Mouse (Mus musculus): ENCODE measurements around the gene Dhx16.

The Dhx16 gene

GRCm38 (mm10) chr17:35879245-35880057 lies at the start of gene Dhx16:
Dhx16 (plus strand) TSS chr17:35879819.
- peak; percentile 95 for DNase-seq

- no peak for DNase-seq
Measured at GRCm38 (mm10) chr17:35832400-35833238, 47.0 kb upstream of the Dhx16 start.

DNA sequence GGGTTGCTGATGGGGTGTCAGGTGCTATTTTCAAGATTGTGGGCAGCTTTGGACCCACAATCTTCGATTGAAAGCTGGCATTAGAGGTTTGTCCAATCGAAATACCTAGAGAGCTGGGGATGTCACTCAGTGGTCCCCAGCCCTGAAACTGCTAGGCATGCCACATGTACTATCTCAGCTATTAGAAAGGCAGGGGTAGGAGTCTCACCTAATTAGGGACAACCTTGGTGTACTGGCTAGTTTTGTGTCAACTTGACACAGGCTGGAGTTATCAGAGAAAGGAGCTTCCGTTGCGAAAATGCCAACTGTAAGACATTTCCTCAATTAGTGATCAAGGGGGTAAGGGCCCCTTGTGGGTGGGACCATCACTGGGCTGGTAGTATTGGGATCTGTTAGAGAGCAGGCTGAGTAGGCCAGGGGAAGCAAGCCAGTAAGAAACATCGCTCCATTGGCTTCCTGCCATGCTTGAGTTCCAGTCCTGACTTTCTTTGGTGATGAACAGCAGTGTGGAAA lies 46.3 kb upstream of the Dhx16 start:
- DNase-seq: no peak

DNA sequence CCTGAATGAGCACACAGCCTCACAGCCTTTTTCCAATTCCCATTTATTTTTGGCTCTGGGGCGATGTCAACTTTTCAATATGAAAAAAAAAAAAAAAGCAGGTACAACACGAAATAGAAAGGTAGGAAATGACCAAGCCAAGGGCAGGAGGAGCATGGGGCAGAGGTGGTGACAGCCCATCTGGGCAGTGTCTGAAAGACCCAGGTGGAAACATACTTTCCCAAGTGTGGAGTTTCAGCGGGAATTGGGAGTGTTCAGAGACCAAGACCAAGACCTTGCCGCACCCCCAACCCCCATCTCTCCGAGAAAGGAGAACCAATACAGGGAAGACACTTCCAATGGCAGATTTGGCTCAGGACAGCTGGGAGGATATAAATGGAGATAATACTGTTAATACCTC lies 45.7 kb upstream of the Dhx16 start:
- no peak for DNase-seq

GRCm38 (mm10) chr17:35834696-35835422 lies 44.8 kb upstream of the Dhx16 start:
- no peak for DNase-seq

DNA sequence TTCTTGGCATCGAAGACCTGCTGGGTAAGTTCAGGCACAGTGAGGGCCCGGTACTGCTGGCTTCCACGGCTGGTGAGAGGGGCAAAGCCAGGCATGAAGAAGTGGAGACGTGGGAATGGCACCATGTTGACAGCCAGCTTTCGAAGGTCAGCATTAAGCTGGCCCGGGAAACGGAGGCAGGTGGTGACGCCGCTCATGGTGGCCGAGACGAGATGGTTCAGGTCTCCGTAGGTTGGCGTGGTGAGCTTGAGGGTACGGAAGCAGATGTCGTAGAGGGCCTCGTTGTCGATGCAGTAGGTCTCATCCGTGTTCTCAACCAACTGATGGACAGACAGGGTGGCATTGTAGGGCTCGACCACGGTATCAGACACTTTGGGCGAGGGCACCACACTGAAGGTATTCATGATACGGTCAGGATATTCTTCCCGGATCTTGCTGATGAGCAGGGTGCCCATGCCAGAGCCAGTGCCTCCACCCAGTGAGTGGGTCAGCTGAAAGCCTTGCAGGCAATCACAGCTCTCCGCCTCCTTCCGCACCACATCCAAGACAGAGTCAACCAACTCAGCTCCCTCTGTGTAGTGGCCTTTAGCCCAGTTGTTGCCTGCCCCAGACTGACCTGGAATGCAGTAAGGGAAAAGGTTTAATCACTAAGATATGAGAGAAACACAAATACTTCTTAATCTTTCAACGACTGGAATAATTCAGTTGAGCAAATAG lies 44.0 kb upstream of the Dhx16 start:
- no peak for DNase-seq

- DNase-seq: peak; percentile 81
Measured at GRCm38 (mm10) chr17:35836178-35836965, 43.2 kb upstream of the Dhx16 start.

GRCm38 (mm10) chr17:35836991-35837422 lies 42.6 kb upstream of the Dhx16 start:
- peak; percentile 96 for DNase-seq

GRCm38 (mm10) chr17:35837487-35837886 lies 42.1 kb upstream of the Dhx16 start:
- DNase-seq: peak; percentile 66

GRCm38 (mm10) chr17:35838122-35838544 lies 41.5 kb upstream of the Dhx16 start, which contains the start of gene Tubb5:
Tubb5 (minus strand) TSS chr17:35838306.
- peak; percentile 97 for DNase-seq

- DNase-seq: peak; percentile 50
Measured at GRCm38 (mm10) chr17:35838570-35838969, 41.0 kb upstream of the Dhx16 start.

GRCm38 (mm10) chr17:35839002-35839401 lies 40.6 kb upstream of the Dhx16 start:
- DNase-seq: peak; percentile 46

DNA sequence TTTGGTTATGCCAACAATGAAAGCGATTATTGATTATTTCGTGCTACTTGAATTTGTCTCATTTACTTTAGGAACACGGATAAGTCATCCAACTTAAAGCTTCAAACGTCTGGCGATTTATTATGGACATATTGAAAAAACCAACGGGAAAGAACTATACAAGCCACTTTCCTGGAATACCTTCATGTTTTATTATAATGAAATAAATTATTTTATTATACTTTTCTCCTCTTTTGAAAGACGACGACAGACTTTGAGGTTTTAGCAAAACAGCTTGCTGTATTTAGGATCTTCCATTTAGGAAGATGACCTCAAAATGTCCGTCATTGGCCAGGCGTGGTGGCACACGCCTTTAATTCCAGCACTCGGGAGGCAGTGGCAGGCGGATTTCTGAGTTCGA lies 39.1 kb upstream of the Dhx16 start:
- DNase-seq: no peak

DNA sequence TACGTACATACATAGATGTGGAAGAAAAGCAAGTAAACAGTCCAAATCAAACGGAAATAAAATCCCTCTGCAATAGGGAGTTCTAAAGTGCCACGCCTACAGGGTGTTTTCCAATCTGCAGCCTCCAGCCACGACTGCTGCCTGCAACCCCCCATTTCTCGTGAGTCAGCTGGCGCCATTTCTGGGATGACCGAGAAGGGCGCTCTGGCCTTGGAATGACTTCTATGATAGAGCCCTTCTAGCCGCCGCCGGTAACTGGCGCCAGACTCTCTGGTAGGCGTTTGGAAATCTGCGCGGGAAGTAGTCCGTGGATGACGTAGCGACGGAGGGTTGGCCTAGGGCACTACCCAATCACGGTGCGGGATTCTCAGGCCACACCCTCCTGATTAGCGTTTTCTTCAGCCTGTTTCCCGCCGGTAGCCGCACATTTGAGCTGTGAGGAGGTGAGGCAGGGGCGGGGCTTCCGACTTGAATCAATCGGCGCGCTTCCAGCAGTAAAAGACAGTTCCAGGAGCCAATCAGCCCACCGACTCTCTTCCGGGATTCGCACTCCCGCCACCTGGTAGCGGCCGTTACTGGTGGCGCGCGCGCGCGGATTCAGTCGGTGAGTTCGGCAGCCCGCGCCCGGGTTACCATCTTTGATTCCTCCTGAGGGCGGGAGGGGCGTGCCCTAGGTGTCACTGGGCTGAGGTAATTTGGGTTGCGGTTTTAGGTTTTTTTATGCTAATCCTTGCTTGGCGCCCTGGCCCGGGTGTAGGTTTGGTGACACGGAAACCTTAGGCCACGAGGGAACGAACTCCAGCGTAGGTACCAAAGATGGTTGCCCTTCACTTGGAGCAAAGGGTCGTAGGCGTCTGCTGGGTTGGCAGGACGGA lies 38.3 kb upstream of the Dhx16 start, which contains the start of gene Mdc1:
Gene Mdc1 (plus strand): TSS at position 440 of the 875 bp plus-strand sequence.
- peak; percentile 99 for DNase-seq

- peak; percentile 73 for DNase-seq
Measured at GRCm38 (mm10) chr17:35842006-35842405, 37.6 kb upstream of the Dhx16 start.

DNA sequence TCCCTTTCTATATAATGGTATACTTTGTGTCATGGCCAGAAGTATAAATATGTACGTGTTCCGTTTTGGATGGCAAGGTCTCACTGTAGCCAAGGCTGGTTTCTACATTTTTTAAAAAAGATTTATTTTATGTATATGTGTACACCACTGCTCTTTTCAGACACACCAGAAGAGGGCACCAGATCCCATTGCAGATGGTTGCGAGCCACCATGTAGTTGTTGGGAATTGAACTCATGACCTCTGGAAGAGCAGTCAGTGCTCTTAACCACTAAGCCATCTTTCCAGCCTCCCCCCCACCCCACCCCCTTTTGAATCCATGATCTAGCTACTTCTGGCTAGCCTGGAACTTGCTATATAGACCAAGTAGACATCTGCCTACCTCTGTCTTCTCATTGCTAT lies 36.1 kb upstream of the Dhx16 start:
- DNase-seq: no peak

DNA sequence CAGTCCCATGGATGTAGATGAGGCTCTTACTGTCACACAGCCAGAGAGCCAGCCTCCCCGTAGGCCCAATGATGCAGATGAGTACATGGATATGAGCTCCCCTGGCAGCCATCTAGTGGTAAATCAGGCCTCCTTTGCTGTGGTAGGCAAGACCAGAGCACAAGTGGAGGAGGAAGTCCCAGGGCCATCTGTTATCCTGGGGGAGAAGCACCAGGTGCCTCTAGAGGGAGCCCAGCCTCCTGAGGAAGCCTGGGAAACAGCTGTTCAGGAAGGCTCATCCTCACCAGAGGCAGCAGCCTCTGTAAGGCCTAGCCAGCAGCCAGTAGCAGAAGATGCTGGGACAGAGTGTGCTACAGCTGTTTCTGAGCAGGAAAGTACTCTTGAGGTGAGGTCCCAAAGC lies 31.5 kb upstream of the Dhx16 start:
- no peak for DNase-seq

- peak; percentile 54 for DNase-seq
Measured at GRCm38 (mm10) chr17:35850974-35851373, 28.6 kb upstream of the Dhx16 start.

- no peak for DNase-seq
Measured at GRCm38 (mm10) chr17:35859371-35859770, 20.2 kb upstream of the Dhx16 start.

GRCm38 (mm10) chr17:35859835-35860234 lies 19.8 kb upstream of the Dhx16 start:
- no peak for DNase-seq
